Mouse (Mus musculus) liver, postnatal 0 days (tissue): ENCODE results near the gene Nrtn.

ENCODE experiments used
- CTCF ChIP-seq: sonication (generic); IDR thresholded peaks from 2 replicates; pipeline ENCODE4 v1.5.1; 2016; ENCODE audit warnings: antibody characterized with exemption, low read depth
- EP300 ChIP-seq: IDR thresholded peaks from 2 replicates; pipeline ENCODE4 v1.6.1; 2016; ENCODE audit warnings: antibody characterized with exemption, low read depth, mild to moderate bottlenecking

DNA sequence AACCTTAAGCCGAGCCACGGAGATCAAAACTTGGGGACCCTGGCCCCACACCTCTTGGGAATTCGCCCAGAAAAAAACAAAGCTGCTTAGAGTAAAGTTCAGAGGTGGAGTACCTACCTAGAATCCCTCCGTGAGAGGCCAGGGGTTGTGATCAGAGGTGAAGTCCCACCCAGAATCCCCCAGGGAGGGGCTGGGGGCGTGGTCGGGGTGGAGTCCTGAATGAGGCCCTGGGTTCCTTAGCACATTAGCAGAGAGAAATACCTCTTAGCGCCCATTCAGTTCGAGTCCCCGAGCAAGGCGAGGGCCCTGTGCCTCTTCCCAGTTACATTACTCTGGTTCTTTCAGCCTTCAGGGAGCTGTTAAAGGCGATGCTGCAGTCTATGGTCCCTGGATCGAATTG, 29.7 kb downstream of the Nrtn start:
- no peak for TF ChIP-seq CTCF
- TF ChIP-seq EP300: no peak
